Mouse (Mus musculus) midbrain, embryonic 12.5 days (tissue): ENCODE measurements around the gene Oasl1. TPM values are rescaled to one million over a fixed set of nuclear protein-coding genes. Genes with fewer than 3 reads are reported as not detected.
"Not testable (repeated sequence)": the region's sequence is repeated elsewhere in the genome, so short reads cannot be mapped to it uniquely, and the experiment has no call there.

ENCODE experiments used
- ATAC-seq: fragments of 200-750 bp; cut with Nextera tagmentation; 2 replicates; pipeline ENCODE4 v1.8.0; 2017; ENCODE audit warnings: low read depth, moderate TSS enrichment, moderate library complexity; ENCODE audit not compliant: low FRiP score
- H3K27ac ChIP-seq: fragments of 300-500 bp; sonication (generic); replicated peaks from 2 replicates; pipeline ENCODE4 v1.5.1; 2016; ENCODE audit warnings: mild to moderate bottlenecking
- H3K27me3 ChIP-seq: fragments of 300-500 bp; sonication (generic); 2 replicates; pipeline ENCODE4 v1.6.1; 2016; ENCODE audit warnings: mild to moderate bottlenecking
- H3K36me3 ChIP-seq: fragments of 300-500 bp; sonication (generic); 2 replicates; pipeline ENCODE4 v1.6.1; 2016
- H3K4me1 ChIP-seq: fragments of 300-500 bp; sonication (generic); 2 replicates; pipeline ENCODE4 v1.6.1; 2016
- H3K4me2 ChIP-seq: fragments of 300-500 bp; sonication (generic); replicated peaks from 2 replicates; pipeline ENCODE4 v1.6.1; 2016; ENCODE audit warnings: mild to moderate bottlenecking, moderate library complexity
- H3K4me3 ChIP-seq: fragments of 300-500 bp; sonication (generic); 2 replicates; pipeline ENCODE4 v1.5.1; 2016; ENCODE audit warnings: mild to moderate bottlenecking
- H3K9ac ChIP-seq: fragments of 300-500 bp; sonication (generic); replicated peaks from 2 replicates; pipeline ENCODE4 v1.6.1; 2016; ENCODE audit warnings: mild to moderate bottlenecking, moderate library complexity
- H3K9me3 ChIP-seq: fragments of 300-500 bp; sonication (generic); 2 replicates; pipeline ENCODE4 v1.6.1; 2016; ENCODE audit warnings: mild to moderate bottlenecking
- WGBS: fragments of 180-500 bp; shearing (Covaris S2); methylation state at CpG from one replicate; pipeline ENCODE4 v1.1.7; 2016; 5-methylcytosine and 5-hydroxymethylcytosine counted together
- polyA plus RNA-seq: library from polyadenylated mRNA; unstranded; fragments of >200 nt; fragmentation: Nextera tagmentation; extraction: Ambion mirVana; gene quantifications from 2 replicates; pipeline ENCODE4 v1.2.1, GENCODE M21; 2016

Oasl1 gene
- polyA plus RNA-seq, 1 experiment from 2014 or later = 0.19 TPM

DNA sequence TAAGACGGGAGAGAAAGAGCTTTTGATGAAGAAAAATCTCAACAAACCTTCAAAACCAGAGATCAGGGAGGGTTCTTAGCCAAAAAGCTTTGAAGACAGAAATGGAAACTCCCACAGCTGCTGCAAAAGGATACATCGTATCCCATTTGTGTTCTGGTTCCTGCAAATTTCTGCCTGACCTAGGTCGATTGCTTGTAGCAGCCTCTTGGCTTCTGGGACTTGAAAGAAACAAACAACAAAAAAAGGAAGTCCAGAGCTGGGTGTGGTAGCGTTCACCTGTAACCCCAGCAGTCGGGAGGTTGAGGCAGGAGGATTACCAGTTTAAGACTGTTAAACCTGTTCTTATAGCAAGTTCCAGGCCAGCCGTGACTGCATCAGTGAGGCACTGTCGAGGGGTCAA, 24.2 kb upstream of the Oasl1 start:
- 87% methylated on average over 7 of the region's 7 CpGs for WGBS
- Histone ChIP-seq H3K9me3 (no peaks in the 10 kb centered on the region), H3K36me3 (no peaks in the 10 kb centered on the region), H3K4me3 (no peak overlapping the region), H3K9ac (no peak overlapping the region), H3K4me1 (peaks cover 6% of the 10 kb centered on the region), H3K27me3 (no peaks in the 10 kb centered on the region), H3K27ac (no peak overlapping the region), H3K4me2 (no peak overlapping the region)
- no peak for ATAC-seq

DNA sequence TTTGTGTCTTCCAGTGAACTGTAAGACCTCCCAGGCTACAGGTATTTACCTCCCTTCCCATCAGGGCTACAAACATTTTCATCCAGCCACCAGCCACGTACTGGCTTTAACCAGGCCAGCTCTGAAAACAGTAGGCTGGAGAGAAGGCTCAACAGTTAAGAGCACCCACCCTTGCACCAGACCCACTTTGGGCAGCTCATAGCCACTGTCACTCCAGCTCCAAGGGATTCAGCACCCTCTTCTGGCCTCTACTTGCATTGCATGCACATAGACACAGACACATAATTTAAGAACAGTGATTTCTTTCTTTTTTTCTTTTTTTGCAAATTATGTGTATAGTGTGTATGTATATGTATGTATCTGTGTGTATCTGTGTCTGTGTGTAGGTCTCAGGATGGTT, 20.6 kb upstream of the Oasl1 start:
- no peak for ATAC-seq
- no peaks in the 10 kb centered on the region for H3K9me3 ChIP-seq
- WGBS = 22% methylated on average over 1 of the region's 1 CpGs

DNA sequence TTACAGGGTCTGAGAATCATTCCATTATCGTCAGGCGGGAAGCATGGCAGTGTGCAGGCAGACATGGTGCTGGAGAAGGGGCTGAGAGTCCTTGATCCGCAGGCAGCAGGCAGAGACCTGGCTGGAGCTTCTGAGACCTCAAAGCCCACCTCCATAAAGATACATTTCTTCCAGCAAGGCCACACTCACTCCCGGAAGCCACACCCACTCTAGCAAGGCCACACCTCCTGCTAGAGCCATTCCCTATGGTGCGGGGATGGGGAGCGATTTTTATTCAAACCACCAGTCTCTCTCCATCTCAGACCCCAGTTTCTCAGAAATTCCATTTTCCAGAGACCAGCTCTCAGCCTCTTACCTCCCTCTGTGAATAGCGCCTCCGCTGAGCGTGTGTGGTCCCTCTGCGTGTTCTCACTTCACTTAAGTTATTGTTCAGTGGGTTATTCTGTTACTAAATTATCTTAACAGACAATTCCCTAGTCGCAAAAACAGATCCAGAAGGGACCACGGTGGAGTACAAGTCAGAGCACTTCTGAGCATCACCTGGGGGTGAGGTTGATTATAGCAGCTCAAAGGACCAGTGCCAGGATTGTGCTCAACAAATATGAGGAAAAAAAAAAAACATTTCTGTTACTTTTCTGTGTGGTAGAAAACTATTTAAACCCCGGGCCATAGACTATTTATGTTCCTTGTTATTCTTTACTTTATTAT, 14.3 kb upstream of the Oasl1 start:
- no peak overlapping the region for H3K27ac ChIP-seq
- ATAC-seq = no peak
- WGBS = 49% methylated on average over 13 of the region's 13 CpGs
- H3K27me3 ChIP-seq = no peaks in the 10 kb centered on the region
- no peak overlapping the region for H3K4me3 ChIP-seq
- H3K4me2 ChIP-seq = no peak overlapping the region
- no peak overlapping the region for H3K9ac ChIP-seq
- no peaks in the 10 kb centered on the region for H3K9me3 ChIP-seq
- 0 out of 2 replicates have a peak, but pooled peaks cover 3% of the 10 kb centered on the region for H3K4me1 ChIP-seq
- no peaks in the 10 kb centered on the region for H3K36me3 ChIP-seq

More for the DNA sequence above, 20.6 kb upstream of the Oasl1 start:
- Histone ChIP-seq H3K27me3 (no peaks in the 10 kb centered on the region), H3K36me3 (no peaks in the 10 kb centered on the region), H3K4me2 (no peak overlapping the region), H3K4me1 (peaks cover 4% of the 10 kb centered on the region; the same call in 1 of the 2 replicates), H3K4me3 (no peak overlapping the region), H3K9ac (no peak overlapping the region), H3K27ac (no peak overlapping the region)

- no peaks in the 10 kb centered on the region for H3K36me3 ChIP-seq
- no peak overlapping the region for H3K4me2 ChIP-seq
- H3K4me3 ChIP-seq = no peak overlapping the region
- H3K4me1 ChIP-seq = no peaks in the 10 kb centered on the region
- H3K27me3 ChIP-seq = 0 out of 2 replicates have a peak, but pooled peaks cover 4% of the 10 kb centered on the region
- ATAC-seq = no peak
- 76% methylated on average over 4 of the region's 4 CpGs for WGBS
- no peak overlapping the region for H3K27ac ChIP-seq
- H3K9me3 ChIP-seq = no peaks in the 10 kb centered on the region
- no peak overlapping the region for H3K9ac ChIP-seq
These were observed 9.4 kb upstream of the Oasl1 start for GRCm38 (mm10) chr5:114913686-114914085.

GRCm38 (mm10) chr5:114914855-114915254, 8.2 kb upstream of the Oasl1 start:
- no peaks in the 10 kb centered on the region for H3K9me3 ChIP-seq
- H3K36me3 ChIP-seq = no peaks in the 10 kb centered on the region
- no peak overlapping the region for H3K27ac ChIP-seq
- no peaks in the 10 kb centered on the region for H3K4me1 ChIP-seq
- 0 out of 2 replicates have a peak, but pooled peaks cover 4% of the 10 kb centered on the region for H3K27me3 ChIP-seq
- no peak overlapping the region for H3K9ac ChIP-seq
- WGBS = 85% methylated on average over 8 of the region's 8 CpGs
- no peak for ATAC-seq
- H3K4me2 ChIP-seq = no peak overlapping the region
- no peak overlapping the region for H3K4me3 ChIP-seq

DNA sequence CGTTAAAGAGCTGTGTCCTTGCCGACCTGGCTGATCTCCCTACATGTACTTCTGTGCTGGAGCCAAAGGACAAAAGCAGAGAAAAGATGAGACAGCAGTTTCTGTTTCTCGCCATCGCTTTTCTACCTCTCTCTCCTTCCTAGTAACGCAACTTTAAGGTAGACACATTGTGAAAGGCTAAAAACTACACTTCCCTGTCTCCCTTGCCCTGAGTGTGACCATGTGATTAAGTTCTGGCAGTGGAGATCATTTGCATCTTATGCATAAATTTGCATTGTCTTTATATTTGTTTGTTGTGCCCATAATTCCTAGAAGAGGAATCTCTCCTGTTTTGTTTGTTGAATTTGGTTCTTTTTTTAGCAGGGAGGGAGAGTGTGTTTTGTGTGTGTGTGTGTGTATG, 7.2 kb upstream of the Oasl1 start:
- no peaks in the 10 kb centered on the region for H3K9me3 ChIP-seq
- 0 out of 2 replicates have a peak, but pooled peaks cover 4% of the 10 kb centered on the region for H3K27me3 ChIP-seq
- 83% methylated on average over 5 of the region's 5 CpGs for WGBS
- no peak for ATAC-seq
- no peak overlapping the region for H3K9ac ChIP-seq
- no peaks in the 10 kb centered on the region for H3K36me3 ChIP-seq
- H3K27ac ChIP-seq = no peak overlapping the region
- no peaks in the 10 kb centered on the region for H3K4me1 ChIP-seq
- H3K4me3 ChIP-seq = no peak overlapping the region
- no peak overlapping the region for H3K4me2 ChIP-seq

GRCm38 (mm10) chr5:114916777-114917176, 6.3 kb upstream of the Oasl1 start:
- Histone ChIP-seq H3K4me2 (no peak overlapping the region), H3K27me3 (0 out of 2 replicates have a peak, but pooled peaks cover 4% of the 10 kb centered on the region), H3K9me3 (no peaks in the 10 kb centered on the region), H3K4me3 (no peak overlapping the region), H3K36me3 (no peaks in the 10 kb centered on the region), H3K9ac (no peak overlapping the region), H3K27ac (no peak overlapping the region), H3K4me1 (no peaks in the 10 kb centered on the region)
- 87% methylated on average over 4 of the region's 4 CpGs for WGBS
- no peak for ATAC-seq

GRCm38 (mm10) chr5:114917357-114917756, 5.7 kb upstream of the Oasl1 start:
- not testable (repeated sequence) for H3K4me2 ChIP-seq, H3K9me3 ChIP-seq, ATAC-seq, H3K9ac ChIP-seq, H3K36me3 ChIP-seq, H3K4me3 ChIP-seq, H3K27ac ChIP-seq, H3K4me1 ChIP-seq, H3K27me3 ChIP-seq
- 91% methylated on average over 5 of the region's 5 CpGs for WGBS

DNA sequence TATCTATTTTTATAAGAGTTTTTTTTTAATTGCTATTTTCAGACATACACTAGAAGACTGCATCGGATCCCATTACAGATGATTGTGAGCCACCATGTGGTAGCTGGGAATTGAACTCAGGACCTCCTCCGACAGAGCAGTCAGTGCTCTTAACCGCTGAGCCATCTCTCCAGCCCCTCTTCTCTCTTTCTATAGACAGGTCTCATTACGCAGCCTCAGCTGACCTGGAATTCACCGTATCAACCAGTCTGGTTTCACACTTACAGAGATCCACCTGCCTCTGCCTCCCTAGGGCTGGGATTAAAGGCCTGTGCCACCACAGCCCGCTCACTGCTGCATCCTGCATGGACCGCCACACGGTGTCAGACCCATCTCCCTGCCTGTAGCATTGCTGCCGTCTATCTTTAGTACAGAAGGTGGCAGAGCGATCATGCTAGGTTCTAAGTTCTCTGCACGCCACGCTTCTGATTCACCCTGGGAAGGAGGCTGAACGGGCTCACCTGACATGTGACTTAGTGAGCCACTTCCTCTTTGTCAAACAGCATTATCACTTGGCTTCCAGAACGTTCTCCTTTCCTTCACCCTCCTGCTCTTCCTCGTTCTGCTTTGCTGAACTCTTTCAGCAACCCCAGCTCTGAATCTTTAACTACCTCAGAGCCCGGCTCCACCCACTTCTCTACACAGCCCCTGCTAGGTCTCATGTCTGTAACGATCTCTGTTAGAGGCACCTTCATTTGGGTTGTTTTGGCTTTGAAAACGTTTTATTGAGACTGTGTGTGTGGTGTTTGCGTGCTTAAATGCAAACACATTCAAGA, 1.3 kb upstream of the Oasl1 start:
- H3K36me3 ChIP-seq = no peaks in the 10 kb centered on the region
- H3K4me1 ChIP-seq = no peaks in the 10 kb centered on the region; the same call in 1 of the 2 replicates
- H3K4me3 ChIP-seq = no peak overlapping the region
- H3K9me3 ChIP-seq = no peaks in the 10 kb centered on the region
- no peak for ATAC-seq
- H3K9ac ChIP-seq = no peak overlapping the region
- no peaks in the 10 kb centered on the region for H3K27me3 ChIP-seq
- 83% methylated on average over 19 of the region's 19 CpGs for WGBS
- no peak overlapping the region for H3K4me2 ChIP-seq
- no peak overlapping the region for H3K27ac ChIP-seq

- Histone ChIP-seq H3K9me3 (no peaks in the 10 kb centered on the region), H3K4me1 (no peaks in the 10 kb centered on the region; the same call in 1 of the 2 replicates), H3K27me3 (no peaks in the 10 kb centered on the region), H3K27ac (no peak overlapping the region), H3K36me3 (no peaks in the 10 kb centered on the region), H3K9ac (no peak overlapping the region), H3K4me3 (no peak overlapping the region), H3K4me2 (no peak overlapping the region)
- ATAC-seq = no peak
- WGBS = 65% methylated on average over 10 of the region's 10 CpGs
These were observed 691 bp upstream of the Oasl1 start for GRCm38 (mm10) chr5:114922366-114922731.

GRCm38 (mm10) chr5:114926153-114926684, 3.2 kb downstream of the Oasl1 start:
- H3K27ac ChIP-seq = no peak overlapping the region
- no peaks in the 10 kb centered on the region for H3K36me3 ChIP-seq
- H3K4me2 ChIP-seq = no peak overlapping the region
- no peak for ATAC-seq
- no peaks in the 10 kb centered on the region for H3K9me3 ChIP-seq
- H3K4me1 ChIP-seq = no peaks in the 10 kb centered on the region; the same call in 1 of the 2 replicates
- H3K9ac ChIP-seq = no peak overlapping the region
- WGBS = 52% methylated on average over 1 of the region's 1 CpGs
- no peak overlapping the region for H3K4me3 ChIP-seq
- no peaks in the 10 kb centered on the region for H3K27me3 ChIP-seq

GRCm38 (mm10) chr5:114926753-114927152, 3.7 kb downstream of the Oasl1 start:
- no peaks in the 10 kb centered on the region for H3K27me3 ChIP-seq
- H3K9ac ChIP-seq = no peak overlapping the region
- H3K4me2 ChIP-seq = no peak overlapping the region
- H3K9me3 ChIP-seq = 0 out of 2 replicates have a peak, but pooled peaks cover 2% of the 10 kb centered on the region
- no peak overlapping the region for H3K27ac ChIP-seq
- H3K4me1 ChIP-seq = no peaks in the 10 kb centered on the region; the same call in 1 of the 2 replicates
- no peak overlapping the region for H3K4me3 ChIP-seq
- no peak for ATAC-seq
- H3K36me3 ChIP-seq = no peaks in the 10 kb centered on the region
- 81% methylated on average over 9 of the region's 9 CpGs for WGBS
